Mouse (Mus musculus) right cerebral cortex, postnatal 25 days (tissue): ENCODE results near the gene Dapk1.

Experiments
- DNase-seq: peaks from one replicate; pipeline ENCODE4 v3.0.0; 2022

The Dapk1 gene

GRCm38 (mm10) chr13:60743381-60744077, 141.8 kb downstream of the Dapk1 start:
- peak; percentile 38 for DNase-seq

- DNase-seq: peak; percentile 81
These were observed 142.3 kb downstream of the Dapk1 start for GRCm38 (mm10) chr13:60744078-60744460.

GRCm38 (mm10) chr13:60744736-60745135, 143.0 kb downstream of the Dapk1 start:
- DNase-seq: no peak

GRCm38 (mm10) chr13:60745358-60745757, 143.6 kb downstream of the Dapk1 start:
- no peak for DNase-seq

- no peak for DNase-seq
These were observed 144.5 kb downstream of the Dapk1 start for GRCm38 (mm10) chr13:60746271-60746670.

GRCm38 (mm10) chr13:60747201-60747600, 145.5 kb downstream of the Dapk1 start:
- no peak for DNase-seq

GRCm38 (mm10) chr13:60748556-60748955, 146.8 kb downstream of the Dapk1 start:
- no peak for DNase-seq

- no peak for DNase-seq
These were observed 149.2 kb downstream of the Dapk1 start for GRCm38 (mm10) chr13:60750930-60751329.

GRCm38 (mm10) chr13:60753216-60753615, 151.5 kb downstream of the Dapk1 start:
- DNase-seq: no peak

- no peak for DNase-seq
These were observed 153.5 kb downstream of the Dapk1 start for GRCm38 (mm10) chr13:60755251-60755650.

GRCm38 (mm10) chr13:60757292-60757691, 155.5 kb downstream of the Dapk1 start:
- no peak for DNase-seq

- DNase-seq: no peak
These were observed 157.4 kb downstream of the Dapk1 start for GRCm38 (mm10) chr13:60759136-60759535.

GRCm38 (mm10) chr13:60760392-60760791, 158.6 kb downstream of the Dapk1 start:
- DNase-seq: no peak

- no peak for DNase-seq
These were observed 159.4 kb downstream of the Dapk1 start for GRCm38 (mm10) chr13:60761161-60761560.

- no peak for DNase-seq
These were observed 178.8 kb downstream of the Dapk1 start for GRCm38 (mm10) chr13:60780534-60780933.

- DNase-seq: no peak
These were observed 181.6 kb downstream of the Dapk1 start for GRCm38 (mm10) chr13:60783301-60783700.

- no peak for DNase-seq
These were observed 184.5 kb downstream of the Dapk1 start, which contains the start of gene BC051665 for GRCm38 (mm10) chr13:60786264-60786663. Gene BC051665 (minus strand): TSS chr13:60786364.

- DNase-seq: no peak
These were observed 187.7 kb downstream of the Dapk1 start for GRCm38 (mm10) chr13:60789466-60789865.

- DNase-seq: no peak
These were observed 201.0 kb downstream of the Dapk1 start, which contains the start of gene Ctsll3 for GRCm38 (mm10) chr13:60802749-60803148. Gene Ctsll3 (minus strand): TSS chr13:60802849.

GRCm38 (mm10) chr13:60809690-60810089, 207.9 kb downstream of the Dapk1 start:
- DNase-seq: no peak

- DNase-seq: no peak
These were observed 211.0 kb downstream of the Dapk1 start for GRCm38 (mm10) chr13:60812768-60813167.
